Mouse (Mus musculus) heart, postnatal 25 days (tissue): ENCODE data around the gene Zfp689. TPM values are rescaled to one million over a fixed set of nuclear protein-coding genes. Genes with fewer than 3 reads are reported as not detected.
A peak's percentile ranks its signal among the peaks of the same experiment; 100 is the strongest.
"Not testable (repeated sequence)": the region's sequence is repeated elsewhere in the genome, so short reads cannot be mapped to it uniquely, and the experiment has no call there.

ENCODE experiments used
- DNase-seq: peaks from one replicate; pipeline ENCODE4 v3.0.0; 2022; ENCODE audit warnings: low spot score
- intact Hi-C: fragments of 180-260 bp; cut with DNase I; formaldehyde crosslinking; loops from one replicate; pipeline ENCODE4 v1.15.1; 2025
- total RNA-seq, 2 experiments: library from RNA; stranded (reverse); gene quantifications; 2 replicates each; pipeline ENCODE4 v1.2.3; 2021

Zfp689 gene
- total RNA-seq, 2 experiments from 2014 or later: 1.7 to 1.9 TPM

DNA sequence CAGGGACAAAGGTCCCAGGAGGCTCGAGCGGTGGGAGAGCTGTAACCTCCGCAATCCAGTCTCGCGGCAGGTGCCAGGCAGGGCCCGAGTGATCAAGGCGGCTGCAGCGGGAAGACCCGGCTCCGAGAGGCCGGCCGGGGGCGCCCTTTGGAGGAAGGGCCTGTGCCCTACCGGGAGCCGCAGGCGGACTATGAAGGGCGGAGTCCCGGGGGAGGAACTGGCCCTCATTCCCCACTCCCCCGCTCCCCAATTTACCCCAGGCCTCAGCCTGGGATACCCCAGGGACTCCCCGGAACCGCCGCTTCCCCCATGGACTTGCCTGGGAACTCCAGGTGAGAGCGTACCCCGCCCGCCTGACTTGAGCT is 22.7 kb upstream of the Zfp689 start:
- intact Hi-C loops: loop anchor here (5.0 kb wide), 1 partner anchor 214 kb away; no protein-coding TSS in a partner anchor
- no peak for DNase-seq

DNA sequence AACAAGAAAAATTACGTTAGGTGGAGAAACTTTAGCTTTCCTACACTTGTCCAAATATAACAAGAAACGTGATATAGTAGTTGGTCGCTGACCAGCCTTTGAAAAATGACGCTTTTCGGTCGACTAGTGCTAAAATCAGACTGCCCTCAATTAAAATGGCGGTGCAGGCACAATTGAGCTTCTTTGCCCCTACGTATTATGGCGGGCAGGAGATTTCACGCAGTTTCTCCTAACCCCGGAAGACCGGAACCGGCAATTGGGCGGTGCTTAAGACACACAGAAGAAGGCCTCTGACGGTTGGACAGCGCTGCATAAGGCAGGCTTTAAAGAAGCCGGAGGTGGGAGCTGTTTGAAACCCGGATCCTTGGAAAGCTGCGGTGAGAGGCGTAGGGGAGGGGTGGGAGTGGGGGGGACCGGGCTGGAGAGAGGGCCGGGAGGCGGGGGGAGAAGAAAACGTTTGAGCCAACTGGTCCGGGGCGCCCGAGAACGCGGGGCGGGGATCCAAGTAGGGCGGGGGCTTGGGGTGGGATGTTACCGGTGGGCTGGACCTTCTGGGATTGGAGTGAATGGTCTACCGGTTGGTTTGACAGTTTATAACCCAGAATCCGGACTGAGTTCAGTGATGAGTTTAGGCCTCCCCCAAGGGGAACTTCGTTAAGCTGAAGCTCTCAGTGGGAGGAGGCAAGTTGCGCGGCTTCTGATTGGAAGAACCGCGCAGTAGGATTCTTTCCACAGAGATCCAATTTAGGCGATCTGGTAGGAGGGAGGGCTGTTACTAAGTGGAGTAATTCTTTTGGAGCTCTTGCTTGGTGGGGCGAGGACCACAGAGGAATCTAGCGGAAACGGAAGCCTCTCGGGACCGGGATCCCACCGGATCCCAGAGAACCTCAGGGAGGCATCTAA is 22.0 kb upstream of the Zfp689 start:
- intact Hi-C loops: loop anchor here (5.0 kb wide), 1 partner anchor 214 kb away; no protein-coding TSS in a partner anchor
- peak; percentile 92 for DNase-seq

DNA sequence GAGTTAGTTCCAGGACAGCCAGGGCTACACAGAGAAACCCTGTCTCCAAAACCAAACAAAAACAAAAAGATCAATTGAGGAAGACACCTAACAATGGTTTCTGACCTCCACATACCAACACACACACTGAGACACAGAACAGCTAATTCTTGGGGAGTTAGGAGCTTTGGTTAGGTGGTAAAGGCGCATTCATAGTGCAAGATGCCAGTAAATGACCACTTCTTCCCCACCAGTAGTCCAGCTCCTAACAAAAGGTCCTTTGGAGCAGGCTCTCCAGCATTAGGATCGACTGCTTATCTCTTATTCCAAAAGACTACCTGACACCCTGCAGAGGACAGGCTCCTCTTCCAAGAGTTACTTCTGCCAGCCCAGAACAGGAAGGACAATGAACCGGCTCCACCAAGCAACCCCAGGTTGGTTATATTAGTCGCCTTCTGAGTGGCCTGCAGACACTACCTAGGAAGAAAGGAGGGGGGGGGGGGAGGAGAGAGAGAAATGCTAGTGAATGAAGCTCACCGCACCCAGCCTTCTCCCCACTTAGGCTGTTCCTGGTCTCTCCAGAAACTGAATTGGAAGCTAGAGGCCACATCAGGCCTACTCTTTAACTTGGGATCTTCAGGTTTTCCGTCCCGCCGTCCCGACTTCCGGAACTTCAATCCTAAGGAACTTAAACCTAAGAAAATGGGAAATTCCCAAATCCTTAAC is 21.2 kb upstream of the Zfp689 start:
- intact Hi-C loops: loop anchor here (5.0 kb wide), 1 partner anchor 213 kb away; no protein-coding TSS in a partner anchor
- no peak for DNase-seq

DNA sequence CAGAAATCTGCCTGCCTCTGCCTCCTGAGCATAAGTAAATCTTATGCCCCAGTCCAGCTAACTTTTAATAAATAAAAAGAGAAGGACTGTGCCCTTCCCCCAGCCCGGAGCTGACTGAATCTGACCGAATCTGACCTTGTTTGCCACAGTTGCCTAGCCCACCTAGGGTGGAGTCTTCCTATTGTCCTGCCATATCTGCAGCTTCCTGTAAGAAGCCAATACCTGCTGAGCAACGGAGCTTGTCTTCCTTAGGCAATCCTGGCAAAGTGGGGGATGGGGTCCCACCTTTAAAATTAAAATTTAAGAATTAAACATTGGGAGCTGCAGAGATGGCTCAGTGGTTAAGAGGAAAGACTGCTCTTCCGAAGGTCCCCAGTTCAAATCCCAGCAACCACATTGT is 17.6 kb upstream of the Zfp689 start:
- DNase-seq: no peak

DNA sequence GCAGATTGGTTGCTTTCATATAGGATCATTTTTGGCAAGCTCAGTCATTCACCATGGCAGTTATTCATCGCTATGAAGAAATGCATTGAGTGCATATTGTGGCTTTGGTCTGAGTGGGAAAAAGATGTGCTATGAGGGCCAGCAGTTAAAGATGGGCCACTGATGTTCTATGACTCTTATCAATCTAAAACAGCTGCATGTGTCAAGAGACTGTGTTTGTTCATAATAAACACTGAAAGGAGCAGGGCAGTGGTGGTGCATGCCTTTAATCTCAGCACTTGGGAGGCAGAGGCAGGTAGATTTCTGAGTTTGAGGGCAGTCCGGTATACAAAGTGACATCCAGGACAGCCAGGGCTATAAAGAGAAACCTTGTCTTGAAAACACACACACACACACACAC is 16.7 kb upstream of the Zfp689 start:
- DNase-seq, intact Hi-C loops: not testable (repeated sequence)

More for the DNA sequence above, 17.6 kb upstream of the Zfp689 start:
- intact Hi-C loops: no loop called here

DNA sequence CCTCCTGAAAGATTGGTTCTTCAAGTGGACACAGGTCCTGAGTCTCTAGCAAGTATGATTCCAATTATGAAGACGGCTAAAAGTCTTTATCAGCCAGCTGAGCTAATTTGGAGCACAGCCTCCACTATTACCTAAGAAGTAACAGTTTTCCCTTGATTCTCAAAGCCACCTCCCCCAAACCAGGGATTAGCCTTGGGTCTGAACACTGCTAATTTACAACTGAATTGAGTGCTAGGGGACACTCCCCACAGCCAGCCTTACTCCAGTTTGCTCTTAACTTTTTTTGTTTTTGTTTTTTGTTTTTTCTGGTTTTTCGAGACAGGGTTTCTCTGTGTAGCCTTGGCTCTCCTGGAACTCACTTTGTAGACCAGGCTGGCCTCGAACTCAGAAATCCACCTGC is 16.2 kb upstream of the Zfp689 start:
- intact Hi-C loops: no loop called here

DNA sequence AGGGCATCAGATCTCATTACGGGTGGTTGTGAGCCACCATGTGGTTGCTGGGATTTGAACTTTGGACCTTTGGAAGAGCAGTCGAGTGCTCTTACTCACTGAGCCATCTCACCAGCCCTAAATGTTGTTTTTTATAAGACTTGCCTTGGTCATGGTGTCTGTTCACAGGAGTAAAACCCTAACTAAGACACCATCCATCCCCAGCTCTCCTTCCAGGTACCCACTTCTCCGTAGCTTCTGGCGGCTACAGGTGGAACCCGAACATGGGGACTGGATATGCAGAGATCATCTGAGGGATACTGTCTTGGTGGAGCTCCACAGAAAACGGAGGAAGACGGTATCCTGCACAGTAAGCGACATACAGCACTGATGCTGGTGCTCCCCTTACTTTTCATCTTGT is 10.4 kb upstream of the Zfp689 start, which contains the start of gene Prr14:
Prr14 (plus strand) TSS at position 301 of the 400 bp plus-strand sequence.
- DNase-seq, intact Hi-C loops: not testable (repeated sequence)

More for the DNA sequence above, 16.2 kb upstream of the Zfp689 start:
- DNase-seq: no peak

DNA sequence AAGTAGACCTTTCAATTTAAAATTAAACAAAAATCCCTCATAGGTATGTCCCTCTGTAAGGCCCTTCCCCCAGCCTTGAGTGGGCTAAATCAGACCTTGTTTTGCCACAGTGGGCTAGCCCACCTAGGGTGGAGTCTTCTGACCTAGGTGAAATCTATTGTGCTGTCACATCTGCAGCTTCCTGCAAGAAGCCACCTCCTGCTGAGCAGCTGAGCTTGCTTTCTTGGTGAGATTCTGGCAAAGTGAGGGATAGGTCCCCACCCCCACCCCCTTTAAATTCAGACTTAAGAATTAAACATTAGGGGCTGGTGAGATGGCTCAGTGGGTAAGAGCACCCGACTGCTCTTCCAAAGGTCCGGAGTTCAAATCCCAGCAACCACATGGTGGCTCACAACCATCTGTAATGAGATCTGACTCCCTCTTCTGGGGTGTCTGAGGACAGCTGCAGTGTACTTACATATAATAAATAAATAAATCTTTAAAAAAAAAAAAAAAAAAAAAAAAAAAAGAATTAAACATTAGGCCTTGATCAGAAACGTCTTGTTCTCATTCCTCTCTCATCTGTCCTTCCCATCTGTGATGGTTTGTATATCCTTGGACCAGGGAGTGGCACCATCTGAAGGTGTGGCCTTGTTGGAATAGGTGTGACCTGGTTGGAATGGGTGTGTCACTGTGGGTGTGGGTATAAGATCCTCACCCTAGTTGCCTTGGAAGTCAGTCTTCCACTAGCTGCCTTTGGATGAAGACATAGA is 9.6 kb upstream of the Zfp689 start:
- intact Hi-C loops, DNase-seq: not testable (repeated sequence)

DNA sequence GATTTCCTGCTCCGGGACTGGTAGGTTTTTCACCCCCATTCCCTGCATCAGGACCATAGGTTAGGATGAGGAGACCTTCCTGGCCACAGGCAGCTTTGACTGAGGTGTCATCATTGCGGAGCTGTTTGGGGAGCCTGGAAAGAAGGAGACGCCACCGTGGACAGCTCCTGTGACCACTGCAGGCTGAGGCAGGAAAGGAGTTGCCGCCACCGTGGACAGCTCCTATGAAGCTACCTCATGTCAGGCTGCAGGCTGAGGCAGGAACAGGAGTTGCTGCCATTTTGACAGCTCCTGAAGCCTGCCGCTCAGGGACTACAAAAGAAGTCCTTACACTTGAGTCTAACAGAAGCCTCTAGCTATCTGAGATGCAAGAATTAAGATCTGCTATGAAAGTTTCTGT is 5.9 kb upstream of the Zfp689 start:
- intact Hi-C loops: no loop called here
- no peak for DNase-seq

DNA sequence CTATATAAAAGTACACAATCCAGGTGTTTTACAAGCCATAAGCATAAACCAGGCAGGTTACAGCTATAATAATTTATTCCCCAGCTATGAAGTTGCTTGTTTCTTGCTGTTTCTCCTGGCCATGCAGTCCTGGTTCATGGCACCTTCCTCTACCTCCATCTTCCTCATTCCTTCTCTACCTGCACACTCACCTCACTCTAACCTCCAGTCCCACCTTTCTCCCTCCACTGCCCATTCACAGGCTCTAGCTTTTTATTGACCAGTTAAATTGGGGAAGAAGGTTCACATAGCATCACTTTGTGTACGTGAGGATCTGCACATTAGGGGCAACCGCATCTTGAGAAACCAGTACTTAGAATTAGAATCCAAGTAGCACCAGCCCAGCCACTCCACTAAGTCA is 4.1 kb upstream of the Zfp689 start:
- intact Hi-C loops: no loop called here
- no peak for DNase-seq

DNA sequence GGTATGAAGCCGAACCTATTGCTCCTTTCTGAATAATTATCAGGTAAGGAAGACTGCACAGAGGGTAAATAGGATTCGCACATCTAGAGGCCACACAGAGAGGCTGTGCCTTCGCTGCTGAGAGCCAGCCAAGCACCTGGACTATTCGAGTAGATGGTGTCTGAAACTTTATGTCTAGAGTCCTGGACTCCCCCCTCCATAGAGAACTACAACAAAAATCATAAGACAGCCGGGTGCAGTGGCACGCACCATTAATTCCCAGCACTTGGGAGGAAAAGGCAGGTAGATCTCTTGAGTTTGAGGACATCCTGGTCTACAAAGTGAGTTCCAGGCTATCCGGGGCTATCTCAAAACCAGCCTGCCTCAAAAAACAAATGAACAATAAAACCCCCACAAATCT is 1.0 kb upstream of the Zfp689 start:
- intact Hi-C loops: no loop called here
- no peak for DNase-seq

DNA sequence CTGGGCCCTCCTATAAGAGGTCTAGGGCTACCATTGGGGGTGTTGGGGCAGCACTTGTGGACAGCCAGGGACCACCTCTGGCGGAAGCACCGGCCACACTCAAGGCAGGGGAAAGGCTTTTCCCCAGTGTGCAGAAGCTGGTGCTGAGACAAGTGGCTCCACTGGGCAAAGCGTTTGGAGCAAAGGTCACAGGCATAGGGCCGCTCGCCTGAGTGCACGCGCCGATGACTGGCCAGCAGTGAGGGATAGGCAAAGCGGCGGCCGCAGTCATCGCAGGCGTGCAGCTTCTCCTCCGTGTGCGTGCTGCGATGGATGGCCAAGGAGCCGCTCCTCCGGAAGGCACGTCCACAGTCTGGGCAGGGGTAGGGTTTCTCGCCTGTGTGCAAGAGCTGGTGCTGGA is 5.0 kb downstream of the Zfp689 start:
- intact Hi-C loops: no loop called here

DNA sequence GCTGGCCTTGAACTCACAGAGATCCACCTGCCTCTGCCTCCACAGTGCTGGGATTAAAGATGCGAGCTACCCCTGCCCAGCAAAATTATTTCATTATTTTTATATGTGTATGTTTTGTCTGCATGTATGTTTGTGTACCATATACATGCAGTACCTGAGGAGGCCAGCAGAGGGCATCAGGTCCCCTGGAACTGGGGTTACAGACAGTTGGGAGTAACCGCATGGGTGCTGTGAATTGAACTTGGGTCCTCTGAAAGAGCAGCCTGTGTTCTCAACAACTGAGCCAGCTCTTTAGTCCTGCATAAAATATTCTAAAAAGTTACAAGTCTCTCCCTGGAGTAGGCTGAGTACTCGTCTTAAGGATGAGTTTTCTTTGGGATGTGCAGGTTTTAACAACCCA is 11.2 kb downstream of the Zfp689 start:
- intact Hi-C loops: no loop called here
- DNase-seq: no peak

More for the DNA sequence above, 5.0 kb downstream of the Zfp689 start:
- no peak for DNase-seq

DNA sequence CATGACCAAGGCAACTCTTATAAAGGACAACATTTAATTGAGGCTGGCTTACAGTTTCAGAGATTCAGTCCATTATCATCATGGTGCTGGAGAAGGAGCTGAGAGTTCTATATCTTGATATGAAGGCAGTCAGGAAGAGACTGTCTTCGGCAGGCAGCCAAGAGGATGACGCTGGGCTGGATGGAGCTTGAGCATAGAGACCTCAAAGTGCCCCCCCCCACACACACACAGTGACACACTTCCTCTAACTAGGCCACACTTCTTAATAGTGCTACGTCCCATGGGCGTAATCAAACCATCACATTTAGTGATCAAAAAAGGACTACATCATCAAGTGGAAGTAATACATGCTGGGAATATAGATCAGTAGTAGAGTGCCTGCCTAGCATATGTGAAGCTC is 13.8 kb downstream of the Zfp689 start:
- no peak for DNase-seq
- intact Hi-C loops: no loop called here

DNA sequence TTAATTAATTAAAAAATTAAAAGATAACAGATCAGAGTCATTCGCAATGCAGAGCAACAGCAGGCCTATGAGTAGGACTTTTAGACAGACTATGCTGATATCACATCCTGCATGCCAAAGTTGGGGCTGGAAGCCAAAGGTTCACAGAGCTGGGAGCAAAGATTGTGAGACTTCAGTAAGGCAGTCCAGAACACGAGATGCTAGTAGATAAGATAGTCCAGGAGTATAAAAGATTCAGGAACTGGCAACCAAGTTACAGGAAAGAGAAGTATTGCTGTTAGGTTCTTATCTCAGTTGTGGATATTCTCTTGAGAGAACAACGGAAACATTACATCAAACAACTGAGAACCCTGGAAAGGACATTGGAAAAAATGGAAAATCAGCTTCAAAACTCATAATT is 22.6 kb downstream of the Zfp689 start:
- DNase-seq: no peak
- intact Hi-C loops: no loop called here

DNA sequence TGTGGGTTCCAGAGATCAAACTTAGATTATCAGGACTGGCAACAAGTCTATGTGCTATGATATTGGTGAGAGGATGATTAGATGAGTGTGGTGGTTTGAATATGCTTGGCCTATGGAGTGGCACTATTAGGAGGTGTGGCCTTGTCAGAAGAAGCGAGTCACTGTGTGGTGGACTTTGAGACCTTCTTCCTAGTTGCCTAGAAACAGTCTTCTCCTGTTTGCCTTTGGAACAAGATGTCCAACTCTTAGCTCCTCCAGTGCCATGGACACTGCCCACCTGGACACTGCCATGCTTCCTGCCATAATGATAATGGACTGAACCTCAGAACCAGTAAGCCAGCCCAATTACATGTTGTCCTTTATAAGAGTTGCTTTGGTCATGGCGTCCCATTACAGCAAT is 23.0 kb downstream of the Zfp689 start:
- no peak for DNase-seq

DNA sequence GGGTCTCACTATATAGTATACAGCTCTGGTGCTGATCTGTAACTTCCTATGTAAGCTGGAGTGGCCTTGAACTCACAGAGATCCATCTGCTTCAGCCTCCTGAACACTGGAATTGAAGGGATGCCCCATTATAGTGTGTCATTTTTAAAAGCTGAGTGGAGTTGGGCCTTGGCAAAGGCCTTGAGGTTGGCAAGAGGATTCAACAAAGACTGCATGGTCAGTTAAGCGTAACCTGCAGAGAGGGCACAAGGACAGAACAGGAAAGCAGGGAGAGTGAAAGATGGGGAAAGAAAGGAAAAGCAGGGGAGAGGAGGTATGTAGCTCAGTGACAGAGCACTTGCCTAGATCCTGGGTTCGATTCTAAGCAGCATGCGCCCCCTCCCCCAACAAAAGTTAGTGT is 23.7 kb downstream of the Zfp689 start:
- DNase-seq: no peak
- intact Hi-C loops: no loop called here

More for the DNA sequence above, 23.0 kb downstream of the Zfp689 start:
- intact Hi-C loops: no loop called here

DNA sequence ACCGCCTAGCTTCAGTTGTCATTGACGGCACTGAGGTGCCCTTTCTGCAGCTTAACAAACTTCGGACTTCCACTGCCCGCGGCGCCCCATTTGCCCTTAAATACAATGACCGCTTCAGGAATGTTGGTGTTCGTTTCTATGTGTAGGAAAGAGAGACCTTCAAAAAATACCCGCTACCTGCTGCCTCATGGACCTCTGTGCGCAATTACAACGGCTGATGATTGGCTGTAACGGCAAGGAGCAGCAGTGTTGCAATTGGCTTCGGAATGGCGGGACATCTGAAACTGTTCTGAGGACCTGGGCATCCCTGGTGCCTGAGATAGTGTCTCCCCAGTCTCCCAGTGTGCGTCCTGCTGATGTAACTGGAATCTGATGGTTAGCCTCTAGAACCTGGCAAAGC is 26.7 kb downstream of the Zfp689 start:
- no peak for DNase-seq

DNA sequence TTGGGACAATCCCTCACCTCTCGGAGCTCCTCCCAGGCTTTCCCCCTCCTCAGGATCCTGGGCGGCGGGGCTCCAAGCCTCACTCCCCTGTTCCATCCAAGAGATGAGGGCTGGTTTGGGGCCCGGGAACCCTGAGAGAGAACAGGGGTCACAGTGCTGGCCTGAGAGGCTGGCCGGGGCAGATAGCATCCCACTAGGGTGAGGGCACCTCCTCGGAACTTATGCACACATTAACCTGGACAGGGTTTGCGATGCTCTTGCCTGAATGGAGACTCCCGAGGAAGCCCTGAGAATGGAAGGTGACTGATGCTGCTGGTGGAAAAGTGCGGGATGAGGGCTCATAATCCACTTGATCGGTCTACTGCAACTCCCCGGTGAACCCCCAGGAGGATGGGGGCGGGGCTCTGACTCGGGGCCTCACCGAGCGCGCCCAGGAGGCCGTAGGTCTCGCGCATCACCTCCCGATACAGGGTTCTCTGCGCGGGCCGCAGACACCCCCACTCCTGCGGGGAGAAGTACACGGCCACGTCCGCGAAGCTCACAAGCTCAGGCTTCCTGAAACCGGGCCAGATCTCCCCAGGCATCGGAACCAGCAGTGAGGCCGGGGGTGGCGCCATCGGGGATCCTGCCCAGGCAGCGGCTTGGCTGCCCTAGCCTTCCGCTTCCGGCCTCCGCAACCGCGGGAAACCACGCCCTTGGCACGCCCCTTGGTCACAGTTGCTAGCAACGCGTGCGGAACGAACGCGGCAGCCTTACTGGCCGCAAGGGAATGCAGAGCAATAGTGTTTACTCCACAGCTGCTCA is 27.4 kb downstream of the Zfp689 start, which contains the start of gene Zfp688:
Zfp688 (minus strand) TSS at position 681 of the 804 bp plus-strand sequence.
- peak; percentile 90 for DNase-seq
- intact Hi-C loops: no loop called here

More for the DNA sequence above, 26.7 kb downstream of the Zfp689 start:
- intact Hi-C loops: no loop called here
